17 mouse cellular contexts compared by ENCODE assay signal in the genomic region with DNA sequence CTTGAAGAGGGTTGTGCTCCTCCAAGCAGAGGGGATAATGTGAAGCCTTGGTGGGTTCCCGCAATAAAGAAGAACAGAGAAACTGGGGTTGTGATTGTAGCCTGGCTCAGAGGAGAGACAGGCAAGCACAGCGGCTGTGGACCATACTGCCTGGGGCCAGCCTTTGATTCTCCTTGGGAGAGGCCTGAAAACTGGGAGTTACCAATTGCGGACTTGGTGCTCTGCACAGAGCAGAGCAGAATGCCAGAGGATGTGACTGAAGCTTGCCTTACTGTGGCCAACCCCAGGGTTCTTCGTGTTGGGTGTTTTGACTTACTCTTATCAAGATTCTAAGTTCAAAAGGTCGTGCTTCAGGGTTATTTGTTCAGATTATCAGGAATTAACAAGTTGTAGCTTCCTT.
"Had no signal": no experiment of that assay in that cellular context is flagged by ENCODE, and none has a peak within 500 bp of the region (broad histone marks: within the 10 kb centered on the region; RNA-seq: fewer than 3 reads in every experiment).

No protein-coding gene starts in this region.

- H3K4me3 ChIP-seq: layer of hippocampus, adult 2 months; limb, embryonic 10.5 days; limb, embryonic 13.5 days; midbrain, embryonic 12.5 days; midbrain, embryonic 15.5 days; neural tube, embryonic 12.5 days; neural tube, embryonic 15.5 days had no signal

- ATAC-seq: liver, postnatal 0 days; midbrain, embryonic 15.5 days had no signal

- H3K4me1 ChIP-seq: limb, embryonic 10.5 days; midbrain, embryonic 12.5 days; midbrain, embryonic 15.5 days; neural tube, embryonic 12.5 days; neural tube, embryonic 15.5 days had no signal

- H3K36me3 ChIP-seq: midbrain, embryonic 12.5 days; midbrain, embryonic 15.5 days; neural tube, embryonic 12.5 days; neural tube, embryonic 15.5 days had no signal

- H3K4me2 ChIP-seq: limb, embryonic 13.5 days; lung, embryonic 14.5 days; midbrain, embryonic 12.5 days; midbrain, embryonic 15.5 days; neural tube, embryonic 12.5 days; neural tube, embryonic 15.5 days had no signal

- H3K9me3 ChIP-seq: limb, embryonic 10.5 days; limb, embryonic 13.5 days; midbrain, embryonic 12.5 days; midbrain, embryonic 15.5 days; neural tube, embryonic 12.5 days; neural tube, embryonic 15.5 days had no signal

- H3K27ac ChIP-seq: layer of hippocampus, adult 2 months; limb, embryonic 10.5 days; limb, embryonic 13.5 days; liver, embryonic 14.5 days; macrophage; midbrain, embryonic 12.5 days; midbrain, embryonic 15.5 days; neural tube, embryonic 12.5 days; neural tube, embryonic 15.5 days had no signal

- H3K27me3 ChIP-seq: limb, embryonic 13.5 days; midbrain, embryonic 12.5 days; midbrain, embryonic 15.5 days; neural tube, embryonic 12.5 days; neural tube, embryonic 15.5 days had no signal

- H3K9ac ChIP-seq: limb, embryonic 13.5 days; liver, embryonic 14.5 days; liver, postnatal 0 days; lung, embryonic 14.5 days; midbrain, embryonic 12.5 days; midbrain, embryonic 15.5 days; neural tube, embryonic 12.5 days; neural tube, embryonic 15.5 days had no signal

- DNase-seq: kidney, postnatal 14 days; layer of hippocampus, adult 9-11 months; liver, postnatal 0 days; lung, embryonic 14.5 days; retina, postnatal 1 day; right cerebral cortex, postnatal 25 days; thymus, adult 18-20 months; thymus, postnatal 36 days had no signal
